Mouse (Mus musculus) small intestine, adult 2 months (tissue): ENCODE results near the gene Cdc16.

ENCODE experiments used
- CTCF ChIP-seq: fragments of 200-500 bp; IDR thresholded peaks from 2 replicates; pipeline ENCODE4 v1.5.1; 2012; ENCODE audit warnings: low read depth, mild to moderate bottlenecking, control low read depth, inconsistent platforms, low read length, moderate library complexity, mixed read lengths; ENCODE audit not compliant: insufficient replicate concordance, insufficient read length; ENCODE audit errors: extremely low read depth
- POLR2A ChIP-seq: fragments of 200-500 bp; IDR thresholded peaks from 2 replicates; pipeline ENCODE4 v1.6.1; 2012; ENCODE audit warnings: low read depth, mild to moderate bottlenecking, control low read depth, inconsistent platforms, low read length, moderate library complexity

GRCm38 (mm10) chr8:13753680-13754079, 3.8 kb upstream of the Cdc16 start:
- no peak for TF ChIP-seq POLR2A
- peak; percentile 66; the same call in 1 of the 2 replicates for TF ChIP-seq CTCF
